Mouse (Mus musculus) heart, embryonic 15.5 days (tissue): ENCODE results near the gene Alx3. TPM values are rescaled to one million over a fixed set of nuclear protein-coding genes. Genes with fewer than 3 reads are reported as not detected.

ENCODE experiments used
- ATAC-seq: fragments of 200-750 bp; cut with Nextera tagmentation; replicated peaks from 2 replicates; pipeline ENCODE4 v1.8.0; 2017; ENCODE audit warnings: low read depth, moderate TSS enrichment; ENCODE audit not compliant: insufficient number of reproducible peaks, insufficient read depth, low FRiP score
- H3K27ac ChIP-seq: fragments of 300-500 bp; sonication (generic); 2 replicates; pipeline ENCODE4 v1.5.1; 2015; ENCODE audit warnings: mild to moderate bottlenecking, inconsistent platforms
- H3K27me3 ChIP-seq: fragments of 300-500 bp; sonication (generic); 2 replicates; pipeline ENCODE4 v1.6.1; 2015; ENCODE audit warnings: inconsistent platforms
- H3K36me3 ChIP-seq: fragments of 300-500 bp; sonication (generic); 2 replicates; pipeline ENCODE4 v1.6.1; 2015; ENCODE audit warnings: mild to moderate bottlenecking, inconsistent platforms
- H3K4me1 ChIP-seq: fragments of 300-500 bp; sonication (generic); replicated peaks from 2 replicates; pipeline ENCODE4 v1.6.1; 2015; ENCODE audit warnings: inconsistent platforms
- H3K4me2 ChIP-seq: fragments of 300-500 bp; sonication (generic); 2 replicates; pipeline ENCODE4 v1.6.1; 2015; ENCODE audit warnings: inconsistent platforms, mild to moderate bottlenecking, moderate library complexity
- H3K4me3 ChIP-seq: fragments of 300-500 bp; sonication (generic); 2 replicates; pipeline ENCODE4 v1.5.1; 2015; ENCODE audit warnings: mild to moderate bottlenecking, inconsistent platforms
- H3K9ac ChIP-seq: fragments of 300-500 bp; sonication (generic); 2 replicates; pipeline ENCODE4 v1.6.1; 2015; ENCODE audit warnings: mild to moderate bottlenecking, inconsistent platforms
- H3K9me3 ChIP-seq: fragments of 300-500 bp; sonication (generic); replicated peaks from 2 replicates; pipeline ENCODE4 v1.6.1; 2016; ENCODE audit warnings: inconsistent platforms
- WGBS: fragments of 180-500 bp; shearing (Covaris S2); methylation state at CpG from one replicate; pipeline ENCODE4 v1.1.7; 2015; ENCODE audit warnings: mixed read lengths; 5-methylcytosine and 5-hydroxymethylcytosine counted together
- polyA plus RNA-seq: library from polyadenylated mRNA; unstranded; fragments of >200 nt; fragmentation: Nextera tagmentation; extraction: Ambion mirVana; gene quantifications from 2 replicates; pipeline ENCODE4 v1.2.1, GENCODE M21; 2015

The Alx3 gene
- 0.29 and 0.33 TPM in 2 replicates for polyA plus RNA-seq

DNA sequence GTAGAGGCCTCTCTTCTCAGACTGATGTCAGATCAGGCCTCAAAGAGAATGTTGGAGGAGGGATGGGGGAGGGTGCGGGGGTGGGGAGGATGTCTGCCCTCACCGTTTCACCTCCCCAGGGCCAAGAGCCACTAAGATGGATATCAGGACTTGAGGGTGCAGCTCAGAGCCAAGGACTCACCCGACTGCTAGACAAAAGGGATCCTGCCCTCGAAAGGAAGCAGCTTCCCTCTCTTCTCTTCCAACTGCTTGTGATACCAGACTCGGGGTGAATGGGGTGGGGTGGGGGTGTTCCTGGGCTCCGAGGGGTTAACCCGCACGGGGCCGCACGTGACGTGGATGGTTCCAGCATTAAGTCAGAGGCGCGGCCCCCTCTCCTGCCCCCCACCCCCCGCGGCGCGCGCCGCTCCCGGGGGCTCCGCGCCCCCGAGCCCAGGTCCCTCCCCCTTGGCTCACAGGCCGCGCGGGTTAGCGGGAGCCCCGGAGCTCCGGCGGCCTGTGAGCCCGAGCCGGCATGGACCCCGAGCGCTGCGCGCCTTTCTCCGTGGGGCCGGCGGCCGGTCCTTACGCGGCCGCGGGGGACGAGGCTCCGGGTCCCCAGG is at the start of gene Alx3:
TSS of gene Alx3 (plus strand) at position 370 of the 602 bp plus-strand sequence.
- ATAC-seq: peak; percentile 29; the same call in 1 of the 2 replicates

DNA sequence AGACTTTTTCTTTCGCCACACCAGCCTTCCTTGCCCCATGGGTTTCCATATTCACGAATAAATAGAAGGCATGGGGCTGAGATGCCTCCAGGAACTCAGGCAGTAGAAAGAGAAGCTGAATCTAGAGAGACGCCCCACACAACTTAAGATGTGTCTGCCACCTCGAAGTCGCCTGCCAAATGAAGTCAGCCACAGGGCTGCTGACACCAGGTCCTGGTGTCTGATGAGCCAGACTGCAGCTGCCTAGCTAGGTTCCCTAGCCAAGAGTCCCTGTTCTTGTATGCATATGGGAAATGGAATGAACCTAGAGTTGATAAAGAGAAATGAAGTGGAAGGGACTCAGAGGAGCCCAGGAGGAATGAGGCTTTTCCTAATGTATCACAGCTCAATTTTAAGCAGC is 49.6 kb upstream of the Alx3 start:
- 68% methylated on average over 5 of the region's 5 CpGs for WGBS
- ATAC-seq: no peak

More for the DNA sequence above, at the start of gene Alx3:
- Histone ChIP-seq H3K4me3 (peak within 1 kb of the TSS; percentile 48), H3K36me3 (no peaks in the 10 kb centered on the region), H3K27ac (no peak within 1 kb of the TSS), H3K4me1 (peaks cover 25% of the 10 kb centered on the region), H3K9me3 (no peaks in the 10 kb centered on the region), H3K4me2 (peak within 1 kb of the TSS; percentile 78), H3K9ac (peak within 1 kb of the TSS; percentile 41; the same call in 1 of the 2 replicates), H3K27me3 (peaks cover 97% of the 10 kb centered on the region)
- 2% methylated on average over 37 of the region's 46 CpGs for WGBS

GRCm38 (mm10) chr3:107545716-107546412 is 49.0 kb upstream of the Alx3 start:
- no peak for ATAC-seq
- Histone ChIP-seq H3K4me1 (peaks cover 9% of the 10 kb centered on the region; the same call in 1 of the 2 replicates), H3K27me3 (peaks cover under 1% of the 10 kb centered on the region; the same call in 1 of the 2 replicates), H3K4me2 (no peak overlapping the region), H3K27ac (no peak overlapping the region), H3K36me3 (no peaks in the 10 kb centered on the region), H3K9ac (no peak overlapping the region), H3K4me3 (no peak overlapping the region), H3K9me3 (no peaks in the 10 kb centered on the region)
- WGBS: 67% methylated on average over 10 of the region's 10 CpGs

More for the DNA sequence above, 49.6 kb upstream of the Alx3 start:
- no peak overlapping the region for H3K9ac ChIP-seq
- peaks cover 6% of the 10 kb centered on the region; the same call in 1 of the 2 replicates for H3K27me3 ChIP-seq
- no peaks in the 10 kb centered on the region for H3K9me3 ChIP-seq
- peaks cover 9% of the 10 kb centered on the region; the same call in 1 of the 2 replicates for H3K4me1 ChIP-seq
- H3K36me3 ChIP-seq: no peaks in the 10 kb centered on the region
- no peak overlapping the region for H3K4me3 ChIP-seq
- H3K4me2 ChIP-seq: no peak overlapping the region
- H3K27ac ChIP-seq: no peak overlapping the region

DNA sequence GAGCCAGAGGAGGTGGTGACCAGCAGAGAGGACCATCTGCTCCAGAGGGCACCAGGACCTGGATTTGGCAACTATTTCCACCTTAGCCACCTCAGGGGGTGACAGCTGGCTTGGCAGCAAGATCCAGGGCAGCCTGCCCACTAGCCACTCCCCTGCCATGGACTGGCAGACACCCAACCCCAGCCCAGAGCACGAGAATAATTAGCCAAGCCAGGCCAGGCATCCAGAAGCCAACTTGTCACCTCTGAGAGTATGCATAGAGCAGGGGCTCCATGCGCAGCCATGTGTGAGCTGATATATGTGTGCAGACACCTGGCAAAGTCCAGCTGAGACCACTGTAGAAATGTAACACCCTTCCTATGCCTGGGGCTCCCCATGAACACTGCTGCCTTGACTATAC is 47.9 kb upstream of the Alx3 start:
- no peak overlapping the region for H3K9ac ChIP-seq
- H3K27me3 ChIP-seq: no peaks in the 10 kb centered on the region
- ATAC-seq: no peak
- H3K27ac ChIP-seq: no peak overlapping the region
- no peak overlapping the region for H3K4me2 ChIP-seq
- peaks cover 9% of the 10 kb centered on the region; the same call in 1 of the 2 replicates for H3K4me1 ChIP-seq
- WGBS: 35% methylated on average over 2 of the region's 2 CpGs
- no peak overlapping the region for H3K4me3 ChIP-seq
- no peaks in the 10 kb centered on the region for H3K9me3 ChIP-seq
- no peaks in the 10 kb centered on the region for H3K36me3 ChIP-seq

- peaks cover 7% of the 10 kb centered on the region; the same call in 1 of the 2 replicates for H3K27me3 ChIP-seq
- H3K4me2 ChIP-seq: no peak overlapping the region
- ATAC-seq: no peak
- 73% methylated on average over 17 of the region's 17 CpGs for WGBS
- H3K9me3 ChIP-seq: no peaks in the 10 kb centered on the region
- no peaks in the 10 kb centered on the region for H3K36me3 ChIP-seq
- H3K4me1 ChIP-seq: peaks cover 9% of the 10 kb centered on the region; the same call in 1 of the 2 replicates
- no peak overlapping the region for H3K9ac ChIP-seq
- no peak overlapping the region for H3K4me3 ChIP-seq
- no peak overlapping the region for H3K27ac ChIP-seq
These were observed 44.3 kb upstream of the Alx3 start for GRCm38 (mm10) chr3:107550409-107551049.

DNA sequence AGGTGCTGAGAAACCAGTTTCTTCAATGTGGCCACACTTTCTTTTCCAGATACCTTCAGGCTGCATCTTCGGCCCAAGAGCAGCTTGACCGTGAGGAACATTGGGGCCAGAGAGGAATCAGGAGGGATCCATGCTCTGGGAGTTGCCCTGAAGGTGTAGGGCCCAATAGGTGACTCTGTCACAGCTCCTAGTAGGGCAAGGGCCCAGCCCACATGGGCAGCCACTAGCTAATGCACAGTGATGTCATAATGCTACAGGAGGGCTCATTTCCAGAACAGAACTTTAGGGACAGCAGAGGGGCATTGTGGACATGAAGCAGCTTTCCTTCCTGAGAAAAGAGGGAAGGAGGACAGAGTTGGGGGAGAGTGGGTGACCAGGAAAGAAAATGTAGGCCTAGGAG is 40.0 kb upstream of the Alx3 start, which contains the start of gene Ubl4b:
TSS of gene Ubl4b (minus strand) at position 232 of the 400 bp plus-strand sequence.
- Histone ChIP-seq H3K4me1 (no peaks in the 10 kb centered on the region), H3K4me2 (no peak within 1 kb of the TSS), H3K9me3 (no peaks in the 10 kb centered on the region), H3K4me3 (no peak within 1 kb of the TSS), H3K9ac (no peak within 1 kb of the TSS), H3K27ac (no peak within 1 kb of the TSS), H3K27me3 (peaks cover 10% of the 10 kb centered on the region; the same call in 1 of the 2 replicates), H3K36me3 (no peaks in the 10 kb centered on the region)
- 83% methylated on average over 2 of the region's 2 CpGs for WGBS
- ATAC-seq: no peak

GRCm38 (mm10) chr3:107558740-107559139 is 36.1 kb upstream of the Alx3 start:
- Histone ChIP-seq H3K36me3 (no peaks in the 10 kb centered on the region), H3K4me3 (no peak overlapping the region), H3K4me2 (no peak overlapping the region), H3K27ac (no peak overlapping the region), H3K27me3 (peaks cover 10% of the 10 kb centered on the region; the same call in 1 of the 2 replicates), H3K9me3 (no peaks in the 10 kb centered on the region), H3K4me1 (peaks cover 23% of the 10 kb centered on the region), H3K9ac (no peak overlapping the region)
- no peak; the same call in 1 of the 2 replicates for ATAC-seq
- 35% methylated on average over 3 of the region's 3 CpGs for WGBS

GRCm38 (mm10) chr3:107559183-107559582 is 35.6 kb upstream of the Alx3 start:
- Histone ChIP-seq H3K9ac (no peak overlapping the region), H3K4me2 (no peak overlapping the region), H3K4me3 (no peak overlapping the region), H3K36me3 (no peaks in the 10 kb centered on the region), H3K27ac (no peak overlapping the region), H3K9me3 (no peaks in the 10 kb centered on the region), H3K4me1 (peaks cover 27% of the 10 kb centered on the region), H3K27me3 (peaks cover 10% of the 10 kb centered on the region; the same call in 1 of the 2 replicates)
- ATAC-seq: peak; percentile 68
- 0% methylated on average over 3 of the region's 3 CpGs for WGBS

DNA sequence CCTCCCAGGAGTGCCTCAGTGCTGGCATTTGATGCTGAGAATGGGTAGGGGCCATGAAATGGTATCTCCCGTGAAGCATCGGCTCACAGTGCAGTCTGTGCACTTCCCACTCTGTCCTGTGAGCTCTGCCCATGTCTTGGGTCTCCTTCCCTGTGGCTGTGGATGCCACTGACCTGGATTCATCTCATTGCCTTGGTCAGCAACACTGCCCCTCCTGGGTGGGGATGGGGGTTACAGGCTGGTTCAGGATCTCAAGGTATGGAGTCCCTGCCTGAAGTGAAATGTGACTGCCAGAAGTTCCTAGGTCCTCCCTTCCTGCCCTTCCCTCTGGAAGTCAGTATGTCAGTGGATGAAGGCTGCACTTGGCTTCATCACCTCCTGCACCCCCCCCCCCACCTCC is 32.7 kb upstream of the Alx3 start:
- Histone ChIP-seq H3K27me3 (0 out of 2 replicates have a peak, but pooled peaks cover under 1% of the 10 kb centered on the region), H3K4me1 (peaks cover 48% of the 10 kb centered on the region), H3K27ac (no peak overlapping the region), H3K36me3 (no peaks in the 10 kb centered on the region), H3K4me2 (no peak overlapping the region), H3K9me3 (no peaks in the 10 kb centered on the region), H3K9ac (no peak overlapping the region), H3K4me3 (no peak overlapping the region)
- ATAC-seq: no peak
- 55% methylated on average over 2 of the region's 2 CpGs for WGBS

- ATAC-seq: no peak
- H3K36me3 ChIP-seq: no peaks in the 10 kb centered on the region
- H3K4me1 ChIP-seq: peaks cover 50% of the 10 kb centered on the region
- no peak overlapping the region for H3K4me3 ChIP-seq
- no peak overlapping the region for H3K27ac ChIP-seq
- H3K27me3 ChIP-seq: peaks cover 5% of the 10 kb centered on the region; the same call in 1 of the 2 replicates
- H3K9me3 ChIP-seq: no peaks in the 10 kb centered on the region
- WGBS: 84% methylated on average over 4 of the region's 4 CpGs
- no peak overlapping the region for H3K9ac ChIP-seq
- H3K4me2 ChIP-seq: no peak overlapping the region
These were observed 32.2 kb upstream of the Alx3 start for GRCm38 (mm10) chr3:107562591-107562990.

DNA sequence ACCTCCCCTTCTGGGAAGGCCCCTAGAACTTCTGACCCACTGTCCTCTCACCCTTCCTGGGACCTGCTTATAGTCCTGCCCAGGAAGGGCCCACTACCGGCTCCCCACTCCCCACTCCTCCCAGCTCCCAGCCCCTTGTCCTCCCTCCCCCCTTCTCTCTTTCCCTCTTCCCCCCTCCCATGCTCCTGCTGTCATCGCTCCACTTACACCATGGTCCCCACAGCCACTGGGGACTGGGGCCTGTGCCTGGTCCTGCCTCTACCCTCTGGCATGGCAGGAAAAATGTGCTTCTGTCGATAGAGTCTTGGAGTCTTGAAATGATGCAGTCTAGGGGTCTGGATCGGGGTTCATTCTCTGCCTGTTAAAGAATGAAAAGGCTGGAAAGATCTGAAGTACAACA is 31.0 kb upstream of the Alx3 start:
- peaks cover 62% of the 10 kb centered on the region for H3K4me1 ChIP-seq
- peak; percentile 61 for ATAC-seq

More for the DNA sequence above, 31.0 kb upstream of the Alx3 start:
- H3K4me2 ChIP-seq: no peak overlapping the region
- WGBS: 16% methylated on average over 4 of the region's 4 CpGs
- H3K27me3 ChIP-seq: peaks cover 6% of the 10 kb centered on the region; the same call in 1 of the 2 replicates
- H3K9me3 ChIP-seq: no peaks in the 10 kb centered on the region
- H3K4me3 ChIP-seq: no peak overlapping the region
- H3K9ac ChIP-seq: no peak overlapping the region
- H3K27ac ChIP-seq: peak overlapping the region; percentile 71
- no peaks in the 10 kb centered on the region for H3K36me3 ChIP-seq
